Mouse (Mus musculus): ENCODE measurements at regions not wholly inside any gene's neighbourhood (a gene's known extent, or its start where the extent isn't known, plus 50 kb on each side); places are given as distances from the start of the nearest gene placed in this dataset.
A peak's percentile ranks its signal among the peaks of the same experiment; 100 is the strongest.

- DNase-seq (ENCODE audit: low spot score in 2 of 2), result no peak
These were observed 82.2 kb upstream of the Errfi1 start for GRCm38 (mm10) chr4:150771469-150771868.

DNA sequence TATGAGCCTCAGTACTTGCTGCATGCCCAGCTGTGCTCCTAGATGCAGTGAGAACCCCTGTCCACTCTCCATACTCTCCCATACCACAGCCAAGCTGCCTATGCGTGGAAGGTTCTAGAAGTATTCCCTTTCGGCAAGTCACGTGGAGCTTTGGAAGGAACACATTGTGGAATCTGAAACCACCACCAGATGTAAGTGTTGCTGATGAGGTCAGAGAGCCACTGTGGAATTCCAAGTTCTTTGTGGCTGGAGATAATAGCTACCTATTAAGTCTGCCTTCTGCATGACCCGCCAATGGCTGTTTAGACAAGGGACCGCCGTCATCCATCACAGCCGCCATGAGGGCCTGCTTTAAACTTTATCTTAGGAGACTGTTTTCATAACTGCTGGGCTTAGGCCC is 84.7 kb upstream of the Errfi1 start:
- no peak for DNase-seq (ENCODE audit: low spot score in 2 of 2)

GRCm38 (mm10) chr4:150758467-150759237 is 95.1 kb upstream of the Errfi1 start:
- no peak for DNase-seq (ENCODE audit: low spot score in 2 of 2)

DNA sequence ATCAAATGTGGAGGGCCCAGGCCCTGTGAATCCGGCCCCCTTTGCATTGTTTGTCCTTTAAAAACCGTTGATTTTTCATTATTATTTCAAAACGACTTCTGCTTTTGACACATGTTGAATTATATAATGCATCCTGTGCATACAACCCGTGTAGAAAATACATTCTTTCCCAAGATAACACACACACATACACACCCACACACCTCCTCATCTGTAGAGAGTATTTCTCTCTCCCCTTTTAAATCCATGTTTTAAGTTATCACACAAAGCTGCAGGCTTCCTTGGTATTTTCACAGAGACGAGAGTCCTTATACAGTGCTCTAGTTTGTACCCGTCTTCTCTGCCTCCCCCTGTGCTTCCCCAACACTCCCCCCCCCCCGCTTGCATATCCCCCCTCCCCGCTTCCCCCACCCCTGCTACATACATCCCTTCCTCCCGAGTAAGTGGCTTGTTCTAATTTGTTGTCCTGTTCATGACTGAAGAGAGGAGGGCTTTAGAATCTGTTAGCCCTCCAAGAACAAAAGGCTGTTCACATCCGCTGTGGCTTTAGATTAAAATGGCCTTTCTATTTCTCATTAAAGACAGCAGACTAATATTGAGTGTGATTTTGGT is 95.8 kb upstream of the Errfi1 start:
- no peak for DNase-seq (ENCODE audit: low spot score in 2 of 2)

GRCm38 (mm10) chr4:150757291-150757741 is 96.4 kb upstream of the Errfi1 start:
- DNase-seq (ENCODE audit: low spot score in 2 of 2), result no peak

DNA sequence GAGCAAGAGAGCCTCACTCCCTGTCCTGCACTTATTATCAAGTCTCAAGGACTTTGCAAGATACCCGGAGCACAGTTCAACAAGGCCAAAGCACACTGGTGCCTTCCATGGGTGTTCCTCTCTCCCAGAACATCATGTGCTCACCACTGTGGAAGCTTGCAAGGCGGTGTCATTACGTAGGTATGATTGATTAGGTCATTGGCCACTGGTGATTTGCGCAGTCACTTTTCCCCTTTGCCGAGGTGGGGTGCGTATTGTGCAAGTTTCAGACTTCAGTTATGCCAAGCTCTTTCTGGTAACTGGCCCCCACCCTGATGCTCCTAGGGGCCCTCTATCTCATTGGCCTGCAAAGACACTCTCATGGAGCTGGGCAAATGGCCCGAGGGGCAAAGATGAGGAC is 98.3 kb upstream of the Errfi1 start:
- DNase-seq (ENCODE audit: low spot score in 2 of 2), result no peak

- no peak for DNase-seq (ENCODE audit: low spot score in 2 of 2)
These were observed 100.2 kb upstream of the Slc45a1 start for GRCm38 (mm10) chr4:150752151-150752550.

DNA sequence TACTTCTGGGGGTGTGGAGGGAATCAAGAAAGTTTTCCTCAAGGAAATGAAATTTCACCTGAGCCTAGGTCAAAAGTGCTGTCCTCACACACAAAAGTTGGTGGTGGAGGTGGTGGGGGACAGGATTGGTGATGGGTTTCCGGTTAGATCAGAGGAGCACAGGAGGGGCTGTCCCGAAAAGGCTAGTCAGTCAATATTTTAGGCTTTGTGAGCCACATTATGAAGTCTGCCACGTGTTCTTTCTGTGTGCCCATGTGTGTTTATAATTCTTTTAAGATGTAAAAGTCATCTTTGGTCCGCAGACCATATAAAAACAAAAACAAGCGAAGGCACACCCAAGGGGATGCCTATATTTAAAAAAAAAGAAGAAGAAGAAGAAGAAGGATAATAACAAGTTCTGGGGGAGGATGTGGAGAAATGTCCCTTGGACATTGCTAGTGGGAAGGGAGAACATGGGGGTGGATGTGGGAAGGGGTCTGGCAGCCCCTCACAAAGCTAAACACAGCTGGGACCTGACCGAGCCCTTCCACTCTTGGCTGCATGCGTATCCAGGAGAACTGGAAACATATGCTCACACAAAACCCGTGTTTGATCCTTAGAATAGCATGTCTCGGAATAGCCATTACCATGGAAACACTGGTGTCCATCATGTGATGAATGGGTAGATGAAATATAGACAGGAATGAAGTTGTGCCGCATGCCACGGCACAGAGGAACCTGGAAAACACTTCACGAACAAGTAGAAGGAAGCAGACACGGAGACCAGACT is 98.7 kb upstream of the Slc45a1 start:
- DNase-seq (ENCODE audit: low spot score in 2 of 2), result no peak

- DNase-seq (ENCODE audit: low spot score in 2 of 2), result no peak
These were observed 97.1 kb upstream of the Slc45a1 start for GRCm38 (mm10) chr4:150749066-150749465.

GRCm38 (mm10) chr4:150748099-150749000 is 96.4 kb upstream of the Slc45a1 start:
- DNase-seq (ENCODE audit: low spot score in 2 of 2), result no peak

DNA sequence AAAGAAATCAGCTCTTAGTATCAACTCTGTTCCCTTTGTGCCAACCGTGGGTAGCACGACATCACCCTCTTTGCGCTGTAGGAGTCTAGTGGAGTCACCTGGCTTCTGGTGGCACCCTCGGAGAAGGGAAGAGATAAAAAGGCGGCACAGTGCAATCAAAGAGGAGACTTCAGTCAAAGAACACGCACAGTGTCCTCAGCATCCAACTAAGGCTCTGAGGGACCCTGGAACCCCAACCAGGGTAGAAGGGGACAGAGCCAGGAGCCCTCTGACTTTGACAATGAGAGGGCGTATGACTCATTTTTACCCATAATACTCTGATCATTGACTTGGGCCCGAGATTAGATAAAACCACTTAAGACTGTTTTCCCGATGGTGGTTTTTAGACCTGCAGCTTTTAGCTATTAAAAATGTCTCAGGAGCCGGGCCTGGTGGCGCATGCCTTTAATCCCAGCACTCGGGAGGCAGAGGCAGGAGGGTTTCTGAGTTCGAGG is 94.5 kb upstream of the Slc45a1 start:
- DNase-seq (ENCODE audit: low spot score in 2 of 2), result no peak

DNA sequence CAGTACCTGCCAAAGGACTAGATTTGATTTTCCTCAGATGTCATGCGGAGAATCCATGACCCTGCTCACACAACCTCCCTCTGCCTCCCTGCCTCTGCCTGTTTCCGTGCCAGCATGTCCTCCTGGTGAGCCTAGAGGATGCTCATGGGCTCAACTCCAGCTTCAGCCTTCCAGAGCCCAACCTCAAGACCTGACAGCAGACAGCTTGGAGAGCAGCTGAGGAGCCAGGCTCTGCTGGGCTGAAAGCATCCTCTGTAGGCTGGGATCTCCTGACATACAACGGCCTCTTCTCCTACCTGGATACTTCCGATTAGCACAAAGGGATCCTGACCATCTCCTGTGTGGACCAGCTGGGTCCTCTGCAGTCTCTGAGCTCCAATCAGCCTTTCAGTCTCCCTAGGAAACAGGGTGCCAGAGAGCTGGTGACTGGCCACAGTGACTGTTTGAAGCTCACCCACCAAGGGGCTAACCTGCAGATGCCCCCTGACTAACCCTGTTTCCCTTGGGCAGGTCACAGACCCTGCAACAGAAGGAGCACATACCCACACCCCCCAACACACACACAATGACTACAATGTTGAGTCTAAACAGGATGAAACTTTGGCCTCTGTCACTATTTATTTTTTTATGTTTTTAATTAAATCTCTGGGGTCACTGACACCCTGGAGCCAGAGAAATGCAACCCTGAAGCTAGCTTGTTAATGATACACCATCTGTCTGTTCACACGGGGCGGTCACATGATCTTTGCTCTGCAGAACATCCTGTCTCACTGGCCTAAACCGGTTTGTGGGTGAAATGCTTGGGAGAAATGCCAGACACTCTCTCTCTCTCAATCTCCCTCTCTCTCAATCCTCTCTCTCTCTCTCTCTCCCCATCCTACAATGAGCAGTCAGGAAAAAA is 93.8 kb upstream of the Slc45a1 start:
- DNase-seq (ENCODE audit: low spot score in 2 of 2), result peak in 1 of 2 experiments; percentile 22

GRCm38 (mm10) chr4:150743508-150743907 is 91.5 kb upstream of the Slc45a1 start:
- DNase-seq (ENCODE audit: low spot score in 2 of 2), result no peak

DNA sequence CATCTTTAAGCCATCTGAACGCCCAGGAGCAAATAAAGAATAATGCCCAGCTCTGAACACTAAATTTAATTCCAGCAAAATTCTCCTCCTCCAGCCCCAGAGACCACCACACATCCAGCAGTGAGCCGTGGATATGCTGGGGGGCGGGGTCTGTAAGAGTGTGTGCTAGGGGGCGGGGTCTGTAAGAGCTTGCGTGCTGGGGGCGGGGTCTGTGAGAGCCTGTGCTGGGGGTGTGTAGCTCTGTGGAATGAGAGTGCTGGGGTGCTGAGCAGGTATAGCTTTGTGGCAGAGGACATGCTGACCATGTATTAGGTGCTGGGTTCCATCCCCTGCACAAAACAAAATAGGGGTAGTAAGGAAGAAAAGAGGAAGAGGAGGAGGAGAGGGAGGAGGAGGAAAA is 91.1 kb upstream of the Slc45a1 start:
- peak in 1 of 2 experiments; percentile 41 for DNase-seq (ENCODE audit: low spot score in 2 of 2)

DNA sequence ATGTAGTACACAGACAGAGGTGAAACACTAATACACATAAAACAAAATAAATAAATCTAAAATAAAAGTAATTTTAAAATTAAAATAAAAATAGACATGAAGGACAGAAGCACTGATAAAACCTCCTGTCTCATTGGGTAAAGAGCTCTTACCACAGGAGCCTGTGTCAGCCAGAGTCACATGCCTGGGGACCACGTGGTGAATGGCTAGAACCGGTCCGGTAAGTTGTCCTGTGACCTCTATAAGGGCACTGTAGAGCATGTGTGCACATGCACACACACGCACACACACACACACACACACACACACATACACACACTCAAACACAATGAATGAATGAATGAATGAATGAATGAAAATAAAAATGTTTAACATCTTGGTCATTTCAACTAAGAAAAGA is 89.8 kb upstream of the Slc45a1 start:
- no peak for DNase-seq (ENCODE audit: low spot score in 2 of 2)

DNA sequence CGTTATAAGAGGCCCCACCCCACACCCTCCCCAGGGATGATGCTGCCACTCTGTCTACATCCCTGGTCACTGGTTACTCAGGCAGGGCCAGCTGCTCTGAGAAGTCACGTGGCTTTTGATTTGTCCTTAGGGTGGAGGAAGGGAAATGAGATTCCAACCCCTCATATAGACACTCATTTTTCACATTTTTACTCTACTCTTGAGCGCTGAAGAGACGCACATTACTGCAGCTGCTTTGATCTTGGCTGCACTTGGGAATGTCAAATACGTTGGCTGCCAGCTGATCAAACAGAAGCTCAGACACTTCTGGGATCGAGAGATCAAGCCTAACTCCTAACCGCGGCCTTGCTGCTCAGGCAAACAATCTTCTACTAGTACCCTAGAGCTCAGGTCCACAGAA is 88.2 kb upstream of the Slc45a1 start:
- DNase-seq (ENCODE audit: low spot score in 2 of 2), result no peak

GRCm38 (mm10) chr4:150738736-150739135 is 86.8 kb upstream of the Slc45a1 start:
- no peak for DNase-seq (ENCODE audit: low spot score in 2 of 2)

DNA sequence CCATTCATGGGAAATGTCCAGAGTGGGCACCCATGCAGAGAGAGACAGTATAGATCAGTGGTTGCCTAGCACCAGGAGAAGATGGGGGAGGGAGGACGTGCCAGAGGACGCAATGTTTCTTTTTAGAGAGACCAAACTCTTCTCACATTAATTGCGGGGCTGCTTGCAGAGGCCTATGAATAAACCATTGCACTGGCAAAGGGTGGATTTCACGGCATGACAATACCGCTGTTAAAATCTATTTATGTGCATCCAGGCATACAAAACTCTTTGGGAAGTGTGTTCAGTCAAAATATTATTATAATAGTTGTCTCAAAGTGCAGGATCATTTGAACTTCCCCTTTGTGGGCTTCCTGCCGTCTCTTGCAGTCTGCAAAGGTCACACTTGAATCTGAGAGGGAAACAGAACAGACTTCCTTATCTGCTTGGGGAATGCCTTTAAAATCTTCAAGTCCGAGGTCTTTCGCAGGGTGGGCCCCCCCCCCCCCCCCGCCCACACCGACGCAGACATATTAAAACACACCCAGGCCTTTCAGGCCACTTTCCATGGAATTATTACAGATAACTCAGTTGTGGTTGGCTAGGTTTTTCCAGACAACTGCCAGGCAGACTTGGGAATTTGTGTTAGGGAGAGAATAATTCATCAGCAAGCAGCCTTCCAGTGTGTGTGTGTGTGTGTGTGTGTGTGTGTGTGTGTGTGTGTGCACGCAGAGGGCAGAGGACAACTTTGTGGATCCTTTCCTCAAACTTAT is 78.3 kb upstream of the Slc45a1 start:
- DNase-seq (ENCODE audit: low spot score in 2 of 2), result no peak

- no peak for DNase-seq (ENCODE audit: low spot score in 2 of 2)
These were observed 74.6 kb upstream of the Slc45a1 start for GRCm38 (mm10) chr4:150726539-150726938.

GRCm38 (mm10) chr4:150726136-150726480 is 74.1 kb upstream of the Slc45a1 start:
- DNase-seq (ENCODE audit: low spot score in 2 of 2), result no peak
